Mouse (Mus musculus) hindbrain, embryonic 14.5 days (tissue): ENCODE data around the gene Nr2e1. TPM values are rescaled to one million over a fixed set of nuclear protein-coding genes. Genes with fewer than 3 reads are reported as not detected.

Experiments
- ATAC-seq: fragments of 200-750 bp; cut with Nextera tagmentation; 2 replicates; pipeline ENCODE4 v1.8.0; 2017; ENCODE audit warnings: moderate number of reproducible peaks, mild to moderate bottlenecking, moderate TSS enrichment, moderate library complexity; ENCODE audit not compliant: low FRiP score
- DNase-seq: peaks from one replicate; pipeline ENCODE4 v3.0.0-alpha.2; 2015; ENCODE audit warnings: low spot score
- H3K27ac ChIP-seq: fragments of 300-500 bp; sonication (generic); 2 replicates; pipeline ENCODE4 v1.5.1; 2014; ENCODE audit warnings: mild to moderate bottlenecking, moderate library complexity
- H3K27me3 ChIP-seq: fragments of 300-500 bp; sonication (generic); 2 replicates; pipeline ENCODE4 v1.6.1; 2014; ENCODE audit warnings: mild to moderate bottlenecking, low read length, mixed read lengths; ENCODE audit not compliant: control insufficient read depth, insufficient read depth
- H3K36me3 ChIP-seq: fragments of 300-500 bp; sonication (generic); replicated peaks from 2 replicates; pipeline ENCODE4 v1.6.1; 2014; ENCODE audit not compliant: control insufficient read depth, insufficient read depth
- H3K4me1 ChIP-seq: fragments of 300-500 bp; sonication (generic); replicated peaks from 2 replicates; pipeline ENCODE4 v1.6.1; 2014; ENCODE audit warnings: antibody characterized with exemption, low read length, mixed read lengths; ENCODE audit not compliant: control insufficient read depth, insufficient read depth
- H3K4me2 ChIP-seq: fragments of 300-500 bp; sonication (generic); replicated peaks from 2 replicates; pipeline ENCODE4 v1.6.1; 2014; ENCODE audit warnings: mild to moderate bottlenecking, moderate library complexity
- H3K4me3 ChIP-seq: fragments of 300-500 bp; sonication (generic); replicated peaks from 2 replicates; pipeline ENCODE4 v1.5.1; 2014; ENCODE audit warnings: mild to moderate bottlenecking, low read length
- H3K9ac ChIP-seq: fragments of 300-500 bp; sonication (generic); 2 replicates; pipeline ENCODE4 v1.6.1; 2014
- H3K9me3 ChIP-seq: fragments of 300-500 bp; sonication (generic); 2 replicates; pipeline ENCODE4 v1.6.1; 2016; ENCODE audit warnings: low read length; ENCODE audit not compliant: control insufficient read depth
- WGBS: fragments of 180-500 bp; shearing (Covaris S2); extraction: QIAGEN DNeasy Blood & Tissue Kit; methylation state at CpG from one replicate; pipeline ENCODE4 v1.1.7; 2014; 5-methylcytosine and 5-hydroxymethylcytosine counted together
- polyA plus RNA-seq: library from polyadenylated mRNA; unstranded; fragments of >200 nt; fragmentation: Nextera tagmentation; extraction: Ambion mirVana; gene quantifications from 2 replicates; pipeline ENCODE4 v1.2.1, GENCODE M21; 2014

The Nr2e1 gene
- polyA plus RNA-seq, 1 experiment from 2014 or later = not detected

GRCm38 (mm10) chr10:42522912-42523311, 60.5 kb downstream of the Nr2e1 start:
- no peak for ATAC-seq
- no peak overlapping the region for H3K9ac ChIP-seq
- no peak overlapping the region for H3K4me2 ChIP-seq
- DNase-seq = no peak
- no peak overlapping the region for H3K27ac ChIP-seq
- H3K9me3 ChIP-seq = no peaks in the 10 kb centered on the region
- no peak overlapping the region for H3K4me3 ChIP-seq
- H3K4me1 ChIP-seq = no peaks in the 10 kb centered on the region
- H3K36me3 ChIP-seq = peaks cover 18% of the 10 kb centered on the region; the same call in 1 of the 2 replicates
- 57% methylated on average over 2 of the region's 2 CpGs for WGBS
- H3K27me3 ChIP-seq = no peaks in the 10 kb centered on the region

GRCm38 (mm10) chr10:42521315-42521981, 62.0 kb downstream of the Nr2e1 start:
- WGBS = 58% methylated on average over 5 of the region's 5 CpGs

GRCm38 (mm10) chr10:42518363-42518762, 65.1 kb downstream of the Nr2e1 start:
- no peaks in the 10 kb centered on the region for H3K27me3 ChIP-seq
- H3K27ac ChIP-seq = no peak overlapping the region
- no peak for DNase-seq
- H3K4me3 ChIP-seq = no peak overlapping the region
- H3K36me3 ChIP-seq = no peaks in the 10 kb centered on the region
- 92% methylated on average over 8 of the region's 8 CpGs for WGBS
- no peaks in the 10 kb centered on the region for H3K4me1 ChIP-seq
- H3K9me3 ChIP-seq = no peaks in the 10 kb centered on the region
- no peak for ATAC-seq
- H3K9ac ChIP-seq = no peak overlapping the region
- H3K4me2 ChIP-seq = no peak overlapping the region

More at GRCm38 (mm10) chr10:42521315-42521981, 62.0 kb downstream of the Nr2e1 start:
- DNase-seq = no peak
- Histone ChIP-seq H3K27me3 (no peaks in the 10 kb centered on the region), H3K27ac (no peak overlapping the region), H3K9ac (no peak overlapping the region), H3K4me1 (no peaks in the 10 kb centered on the region), H3K4me2 (no peak overlapping the region), H3K9me3 (no peaks in the 10 kb centered on the region), H3K36me3 (peaks cover 6% of the 10 kb centered on the region; the same call in 1 of the 2 replicates), H3K4me3 (no peak overlapping the region)
- no peak for ATAC-seq

- Histone ChIP-seq H3K27me3 (no peaks in the 10 kb centered on the region), H3K9me3 (no peaks in the 10 kb centered on the region), H3K9ac (no peak overlapping the region), H3K36me3 (no peaks in the 10 kb centered on the region), H3K4me2 (no peak overlapping the region), H3K4me3 (no peak overlapping the region), H3K4me1 (no peaks in the 10 kb centered on the region), H3K27ac (no peak overlapping the region)
- ATAC-seq = no peak
- no peak for DNase-seq
Observed at GRCm38 (mm10) chr10:42514125-42514524, 69.3 kb downstream of the Nr2e1 start.

Other genes starting within 250 kb of the Nr2e1 start
- gene Afg1l, start 105.1 kb downstream of the Nr2e1 start, polyA plus RNA-seq = 8.4 and 9.6 TPM in 2 replicates
- gene Snx3, start 81.6 kb downstream of the Nr2e1 start, polyA plus RNA-seq = 296 and 302 TPM in 2 replicates
- 41.8 and 43.5 TPM in 2 replicates for gene Ostm1, start 190 bp upstream of the Nr2e1 start, polyA plus RNA-seq
- 17.2 and 17.6 TPM in 2 replicates for gene Sec63, start 177.9 kb upstream of the Nr2e1 start, polyA plus RNA-seq